In genomic region chr11:96006367-96006851, GRCm38 (mm10) we compare ENCODE assay signal across 8 mouse cellular contexts. TPM values are rescaled to one million over a fixed set of nuclear protein-coding genes. Genes with fewer than 3 reads are reported as not detected.
A peak's percentile ranks its signal among the peaks of the same experiment; 100 is the strongest.
DNase-seq lines count a peak whose midpoint lies in the region; ATAC-seq and TF ChIP-seq lines count a peak whose summit lies in the region.

No protein-coding gene starts in this region.

- DNase-seq in kidney, postnatal 0 days (ENCODE audit: low spot score): peak; percentile 49
- no peak for DNase-seq in kidney, adult 11 months
- DNase-seq in heart, postnatal 0 days (ENCODE audit: low spot score): no peak
- no peak for DNase-seq in liver, postnatal 0 days
- DNase-seq in urinary bladder, postnatal 4 days (ENCODE audit: low spot score in 2 of 2): no peak
- no peak for DNase-seq in cerebellum, adult 9-10 months
- DNase-seq in left cerebral cortex, postnatal 14 days (ENCODE audit: low spot score in 2 of 2): no peak

- TF ChIP-seq CTCF in kidney, postnatal 0 days (IDR thresholded peaks at IDR 0.05; ENCODE audit: low read depth): no peak
- TF ChIP-seq CTCF in heart, postnatal 0 days (IDR thresholded peaks at IDR 0.05; ENCODE audit: low read depth): no peak
- TF ChIP-seq CTCF in liver, postnatal 0 days (IDR thresholded peaks at IDR 0.05; ENCODE audit: low read depth): no peak

- peak overlapping the region; percentile 94 for H3K4me2 ChIP-seq in kidney, postnatal 0 days (ENCODE audit: low read length)
- H3K4me2 ChIP-seq in embryonic facial prominence, embryonic 12.5 days (replicated peaks): peak overlapping the region; percentile 96
- peak overlapping the region; percentile 94 for H3K4me2 ChIP-seq in heart, postnatal 0 days (ENCODE audit: low read depth, low read length)
- peak overlapping the region; percentile 80 for H3K4me2 ChIP-seq in liver, postnatal 0 days (ENCODE audit: low read depth, low read length)

- under 1% methylated on average over 33 of the region's 33 CpGs for WGBS in kidney, postnatal 0 days
- under 1% methylated on average over 33 of the region's 33 CpGs for WGBS in embryonic facial prominence, embryonic 12.5 days
- under 1% methylated on average over 33 of the region's 33 CpGs for WGBS in heart, postnatal 0 days
- WGBS in liver, postnatal 0 days (ENCODE audit: insufficient replicate concordance): under 1% methylated on average over 33 of the region's 33 CpGs

- no peak for TF ChIP-seq EP300 in heart, postnatal 0 days (IDR thresholded peaks at IDR 0.05; ENCODE audit: low read depth)
- TF ChIP-seq EP300 in liver, postnatal 0 days (IDR thresholded peaks at IDR 0.05; ENCODE audit: low read depth): no peak

- peak overlapping the region; percentile 88 for H3K4me3 ChIP-seq in kidney, postnatal 0 days (replicated peaks; ENCODE audit: low read depth, low read length)
- H3K4me3 ChIP-seq in embryonic facial prominence, embryonic 12.5 days: peak overlapping the region; percentile 86
- H3K4me3 ChIP-seq in heart, postnatal 0 days (ENCODE audit: low read depth, low read length): peak overlapping the region; percentile 78
- peak overlapping the region; percentile 57 for H3K4me3 ChIP-seq in liver, postnatal 0 days (ENCODE audit: low read depth, low read length)

- no peaks in the 10 kb centered on the region for H3K36me3 ChIP-seq in kidney, postnatal 0 days (ENCODE audit: insufficient read depth, low read length)
- no peaks in the 10 kb centered on the region for H3K36me3 ChIP-seq in embryonic facial prominence, embryonic 12.5 days
- H3K36me3 ChIP-seq in heart, postnatal 0 days (replicated peaks; ENCODE audit: control insufficient read depth, insufficient read depth, low read length): no peaks in the 10 kb centered on the region
- no peaks in the 10 kb centered on the region for H3K36me3 ChIP-seq in liver, postnatal 0 days (replicated peaks; ENCODE audit: insufficient read depth, low read length)

- intact Hi-C loops in left cerebral cortex, postnatal 14 days (cut with DNase I): loop anchor here (5.0 to 10.0 kb wide), 3 partner anchors 196 to 862 kb away; partner anchors contain the start of gene Dlx4

- H3K9ac ChIP-seq in kidney, postnatal 0 days (ENCODE audit: low read depth, low read length): peak overlapping the region; percentile 87; the same call in 1 of the 2 replicates
- H3K9ac ChIP-seq in embryonic facial prominence, embryonic 12.5 days: peak overlapping the region; percentile 95
- H3K9ac ChIP-seq in heart, postnatal 0 days (replicated peaks; ENCODE audit: low read depth, low read length): peak overlapping the region; percentile 67; the same call in 1 of the 2 replicates
- 0 out of 2 replicates have a peak overlapping the region, but pooled peaks have one; percentile 1 for H3K9ac ChIP-seq in liver, postnatal 0 days (replicated peaks)

- H3K4me1 ChIP-seq in kidney, postnatal 0 days (replicated peaks; ENCODE audit: insufficient read depth, low read length): peaks cover 29% of the 10 kb centered on the region
- H3K4me1 ChIP-seq in embryonic facial prominence, embryonic 12.5 days: peaks cover 18% of the 10 kb centered on the region
- H3K4me1 ChIP-seq in heart, postnatal 0 days (ENCODE audit: control insufficient read depth, insufficient read depth): peaks cover 24% of the 10 kb centered on the region
- H3K4me1 ChIP-seq in liver, postnatal 0 days (ENCODE audit: insufficient read depth): peaks cover 12% of the 10 kb centered on the region

- H3K27ac ChIP-seq in kidney, postnatal 0 days: no peak overlapping the region
- peak overlapping the region; percentile 98 for H3K27ac ChIP-seq in embryonic facial prominence, embryonic 12.5 days
- H3K27ac ChIP-seq in heart, postnatal 0 days (ENCODE audit: low read depth): no peak overlapping the region
- no peak overlapping the region for H3K27ac ChIP-seq in liver, postnatal 0 days (ENCODE audit: low read depth)

- ATAC-seq in kidney, postnatal 0 days (replicated peaks; ENCODE audit: low FRiP score, low read depth): peak; percentile 16; the same call in 1 of the 2 replicates
- ATAC-seq in embryonic facial prominence, embryonic 12.5 days (ENCODE audit: insufficient number of reproducible peaks, insufficient read depth, low FRiP score, low TSS enrichment): 0 out of 2 replicates have a peak, but pooled peaks have one; percentile 25
- no peak for ATAC-seq in heart, postnatal 0 days (ENCODE audit: insufficient read depth, low read depth)
- no peak for ATAC-seq in liver, postnatal 0 days

- H3K9me3 ChIP-seq in kidney, postnatal 0 days (replicated peaks; ENCODE audit: low read length): no peaks in the 10 kb centered on the region
- H3K9me3 ChIP-seq in embryonic facial prominence, embryonic 12.5 days: no peaks in the 10 kb centered on the region
- no peaks in the 10 kb centered on the region for H3K9me3 ChIP-seq in heart, postnatal 0 days (replicated peaks; ENCODE audit: control insufficient read depth, low read length)
- H3K9me3 ChIP-seq in liver, postnatal 0 days (ENCODE audit: low read length): no peaks in the 10 kb centered on the region

- peaks cover 25% of the 10 kb centered on the region for H3K27me3 ChIP-seq in kidney, postnatal 0 days (ENCODE audit: insufficient read depth, low read length)
- H3K27me3 ChIP-seq in embryonic facial prominence, embryonic 12.5 days: no peaks in the 10 kb centered on the region
- peaks cover 40% of the 10 kb centered on the region for H3K27me3 ChIP-seq in heart, postnatal 0 days (ENCODE audit: control insufficient read depth, insufficient read depth, low read length)
- peaks cover 64% of the 10 kb centered on the region for H3K27me3 ChIP-seq in liver, postnatal 0 days (ENCODE audit: insufficient read depth, low read length)

RNA-seq across cellular contexts. Expression of gene Igf2bp1, which starts 0.7 kb away (rescaled TPM):
- polyA plus RNA-seq in kidney, postnatal 0 days (2015; fragmentation: Nextera tagmentation; extraction: Ambion mirVana): 14.9 and 20.5 TPM in 2 replicates
- 89.6 and 95.3 TPM in 2 replicates for polyA plus RNA-seq in embryonic facial prominence, embryonic 12.5 days (2016; fragmentation: Nextera tagmentation; extraction: Ambion mirVana)
- total RNA-seq in heart, postnatal 0 days (2014; rRNA removed; ENCODE audit: low replicate concordance): 3.4 and 10.4 TPM in 2 replicates
- polyA plus RNA-seq in heart, postnatal 0 days (2015; fragmentation: Nextera tagmentation; extraction: Ambion mirVana): 4.5 and 5.6 TPM in 2 replicates
- 1.6 and 2.8 TPM in 2 replicates for polyA plus RNA-seq in liver, postnatal 0 days (2015; fragmentation: Nextera tagmentation; extraction: Ambion mirVana)
- under 1 TPM; 0.17 to 0.31 TPM for total RNA-seq in left cerebral cortex, postnatal 14 days (2021)

RNA-seq across cellular contexts. Expression of gene Gip, which starts 17.9 kb away (rescaled TPM):
- polyA plus RNA-seq in kidney, postnatal 0 days (2015; fragmentation: Nextera tagmentation; extraction: Ambion mirVana): not detected in 2 replicates
- polyA plus RNA-seq in embryonic facial prominence, embryonic 12.5 days (2016; fragmentation: Nextera tagmentation; extraction: Ambion mirVana): not detected in 2 replicates
- not detected in 2 replicates for total RNA-seq in heart, postnatal 0 days (2014; rRNA removed; ENCODE audit: low replicate concordance)
- not detected in 2 replicates for polyA plus RNA-seq in heart, postnatal 0 days (2015; fragmentation: Nextera tagmentation; extraction: Ambion mirVana)
- not detected in 2 replicates for polyA plus RNA-seq in liver, postnatal 0 days (2015; fragmentation: Nextera tagmentation; extraction: Ambion mirVana)
- not detected for total RNA-seq in left cerebral cortex, postnatal 14 days (2021)

RNA-seq across cellular contexts. Expression of gene Snf8, which starts 28.3 kb away (rescaled TPM):
- polyA plus RNA-seq in kidney, postnatal 0 days (2015; fragmentation: Nextera tagmentation; extraction: Ambion mirVana): 85.8 and 90.6 TPM in 2 replicates
- 105 and 106 TPM in 2 replicates for polyA plus RNA-seq in embryonic facial prominence, embryonic 12.5 days (2016; fragmentation: Nextera tagmentation; extraction: Ambion mirVana)
- total RNA-seq in heart, postnatal 0 days (2014; rRNA removed; ENCODE audit: low replicate concordance): 24.0 and 25.2 TPM in 2 replicates
- polyA plus RNA-seq in heart, postnatal 0 days (2015; fragmentation: Nextera tagmentation; extraction: Ambion mirVana): 59.4 and 63.0 TPM in 2 replicates
- 46.9 and 47.5 TPM in 2 replicates for polyA plus RNA-seq in liver, postnatal 0 days (2015; fragmentation: Nextera tagmentation; extraction: Ambion mirVana)
- total RNA-seq in left cerebral cortex, postnatal 14 days (2021): 10 to 100 TPM; 87.6 to 90.0 TPM

RNA-seq across cellular contexts. Expression of gene Ube2z, which starts 58.8 kb away (rescaled TPM):
- polyA plus RNA-seq in kidney, postnatal 0 days (2015; fragmentation: Nextera tagmentation; extraction: Ambion mirVana): 31.7 and 33.2 TPM in 2 replicates
- polyA plus RNA-seq in embryonic facial prominence, embryonic 12.5 days (2016; fragmentation: Nextera tagmentation; extraction: Ambion mirVana): 49.2 and 53.0 TPM in 2 replicates
- total RNA-seq in heart, postnatal 0 days (2014; rRNA removed; ENCODE audit: low replicate concordance): 42.4 and 44.4 TPM in 2 replicates
- 19.3 and 20.0 TPM in 2 replicates for polyA plus RNA-seq in heart, postnatal 0 days (2015; fragmentation: Nextera tagmentation; extraction: Ambion mirVana)
- 11.5 and 12.3 TPM in 2 replicates for polyA plus RNA-seq in liver, postnatal 0 days (2015; fragmentation: Nextera tagmentation; extraction: Ambion mirVana)
- 10 to 100 TPM; 54.0 to 56.1 TPM for total RNA-seq in left cerebral cortex, postnatal 14 days (2021)

Comparison
In these comparisons a context has a peak if more than half of its experiments do, and no peak if none do; other contexts are left out.
1. ATAC-seq: peak in kidney, postnatal 0 days (single experiment) and embryonic facial prominence, embryonic 12.5 days (single experiment); none in heart, postnatal 0 days (single experiment) and liver, postnatal 0 days (single experiment).
2. H3K9ac ChIP-seq: peak in every context shown above with its lines; median percentile 95 in embryonic facial prominence, embryonic 12.5 days; 87 in kidney, postnatal 0 days; 67 in heart, postnatal 0 days; 1 in liver, postnatal 0 days.
3. Peak in every context shown above with its lines, with median percentiles within 50 percentile points of each other: H3K4me2 ChIP-seq and H3K4me3 ChIP-seq.